Mouse (Mus musculus): Measurements from ENCODE around the gene Slc16a3. TPM values are rescaled to one million over a fixed set of nuclear protein-coding genes. Genes with fewer than 3 reads are reported as not detected.

Gene Slc16a3
- 83.8 and 92.6 TPM in 2 replicates for polyA plus RNA-seq (2015; fragmentation: Nextera tagmentation; extraction: Ambion mirVana)

DNA sequence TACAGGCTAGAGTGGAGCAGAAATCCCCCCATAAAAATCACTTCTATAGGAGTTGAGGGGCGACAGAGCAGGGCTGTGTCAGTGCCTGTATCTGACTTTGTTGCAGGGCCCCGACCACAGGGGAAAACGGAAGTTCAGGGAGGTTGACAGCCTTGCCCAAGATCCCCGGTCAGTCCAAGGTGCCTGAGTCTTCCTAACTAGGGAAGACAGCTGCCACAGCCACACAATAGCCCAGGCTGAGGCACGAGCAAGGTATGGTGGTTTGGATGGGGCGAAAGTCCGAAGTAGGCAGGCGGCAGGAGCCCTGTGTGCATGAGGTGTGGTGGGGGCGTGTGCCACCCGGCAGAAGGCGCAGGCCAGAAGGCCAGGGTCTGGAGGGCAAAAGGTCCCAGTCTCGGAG, at the start of gene Slc16a3:
Gene Slc16a3, plus strand, starts transcription at position 153 of the 400 bp plus-strand sequence.
- peak within 1 kb of the TSS; percentile 73 for H3K27ac ChIP-seq (ENCODE audit: low read length)
- H3K9ac ChIP-seq (ENCODE audit: low read depth, low read length), result peak within 1 kb of the TSS; percentile 76
- H3K9me3 ChIP-seq (ENCODE audit: control insufficient read depth, low read length), result no peaks in the 10 kb centered on the region
- no peaks in the 10 kb centered on the region for H3K36me3 ChIP-seq (ENCODE audit: control insufficient read depth, insufficient read depth, low read length)
- peak within 1 kb of the TSS; percentile 65 for H3K4me3 ChIP-seq (ENCODE audit: low read length)
- H3K27me3 ChIP-seq (replicated peaks; ENCODE audit: control insufficient read depth, insufficient read depth, low read length), result no peaks in the 10 kb centered on the region
- peak; percentile 43 for ATAC-seq
- H3K4me1 ChIP-seq (ENCODE audit: control insufficient read depth, insufficient read depth, low read length), result peaks cover 29% of the 10 kb centered on the region
- WGBS, result 20% methylated on average over 12 of the region's 12 CpGs
- H3K4me2 ChIP-seq (ENCODE audit: low read depth, low read length), result peak within 1 kb of the TSS; percentile 83

GRCm38 (mm10) chr11:120900276-120901244, 47.7 kb upstream of the Slc16a3 start:
- Histone ChIP-seq H3K4me3 (ENCODE audit: low read length) (no peak overlapping the region), H3K27ac (ENCODE audit: low read length) (no peak overlapping the region), H3K9me3 (ENCODE audit: control insufficient read depth, low read length) (no peaks in the 10 kb centered on the region), H3K27me3 (replicated peaks; ENCODE audit: control insufficient read depth, insufficient read depth, low read length) (no peaks in the 10 kb centered on the region), H3K4me1 (ENCODE audit: control insufficient read depth, insufficient read depth, low read length) (peaks cover 9% of the 10 kb centered on the region), H3K9ac (ENCODE audit: low read depth, low read length) (no peak overlapping the region), H3K36me3 (ENCODE audit: control insufficient read depth, insufficient read depth, low read length) (no peaks in the 10 kb centered on the region), H3K4me2 (ENCODE audit: low read depth, low read length) (no peak overlapping the region)
- no peak for ATAC-seq
- 77% methylated on average over 8 of the region's 8 CpGs for WGBS

GRCm38 (mm10) chr11:120901729-120902486, 46.4 kb upstream of the Slc16a3 start:
- ATAC-seq, result no peak
- H3K4me1 ChIP-seq (ENCODE audit: control insufficient read depth, insufficient read depth, low read length), result peaks cover 9% of the 10 kb centered on the region
- peak overlapping the region; percentile 33; the same call in 1 of the 2 replicates for H3K4me2 ChIP-seq (ENCODE audit: low read depth, low read length)
- no peaks in the 10 kb centered on the region for H3K36me3 ChIP-seq (ENCODE audit: control insufficient read depth, insufficient read depth, low read length)
- H3K27me3 ChIP-seq (replicated peaks; ENCODE audit: control insufficient read depth, insufficient read depth, low read length), result no peaks in the 10 kb centered on the region
- no peaks in the 10 kb centered on the region for H3K9me3 ChIP-seq (ENCODE audit: control insufficient read depth, low read length)
- H3K4me3 ChIP-seq (ENCODE audit: low read length), result 0 out of 2 replicates have a peak overlapping the region, but pooled peaks have one; percentile 9
- peak overlapping the region; percentile 53 for H3K9ac ChIP-seq (ENCODE audit: low read depth, low read length)
- peak overlapping the region; percentile 79 for H3K27ac ChIP-seq (ENCODE audit: low read length)
- WGBS, result 82% methylated on average over 21 of the region's 21 CpGs

GRCm38 (mm10) chr11:120902487-120903142, 45.7 kb upstream of the Slc16a3 start:
- H3K4me3 ChIP-seq (ENCODE audit: low read length), result 0 out of 2 replicates have a peak overlapping the region, but pooled peaks have one; percentile 9

DNA sequence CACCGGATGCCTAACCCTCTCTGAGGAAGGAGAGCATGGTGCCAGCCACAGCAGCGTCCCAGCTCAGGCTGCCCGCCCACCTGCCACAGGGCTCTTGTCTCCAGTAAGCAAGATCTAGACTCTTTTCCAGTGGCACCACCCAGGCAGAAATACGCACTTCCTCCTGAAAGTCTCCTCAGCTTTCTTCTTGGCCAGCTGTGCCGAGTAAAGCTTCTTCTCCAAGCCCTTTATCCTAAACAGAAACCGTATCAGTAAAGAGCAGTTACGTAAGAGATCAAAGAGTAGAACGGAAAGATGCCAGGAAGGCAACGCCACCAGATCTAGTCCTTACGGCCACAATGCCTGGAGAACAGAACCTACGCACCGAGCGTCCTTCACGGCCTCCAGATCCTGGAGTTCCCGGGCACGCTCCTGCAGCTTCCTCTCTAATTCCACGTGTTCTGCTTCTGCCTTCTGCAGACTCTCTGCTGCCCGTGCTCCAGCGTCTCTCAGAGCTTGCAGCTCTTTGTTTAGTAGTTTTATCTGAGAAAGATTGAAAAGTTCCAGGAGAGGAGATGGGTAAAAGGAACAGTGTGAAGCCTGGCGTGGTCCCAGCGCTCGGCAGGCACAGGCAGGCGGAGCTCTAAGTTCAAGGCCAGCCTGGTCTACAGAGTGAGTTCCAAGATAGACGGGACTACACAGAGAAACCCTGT, 45.0 kb upstream of the Slc16a3 start:
- H3K4me3 ChIP-seq (ENCODE audit: low read length), result no peak overlapping the region
- WGBS, result 60% methylated on average over 24 of the region's 24 CpGs
- H3K36me3 ChIP-seq (ENCODE audit: control insufficient read depth, insufficient read depth, low read length), result no peaks in the 10 kb centered on the region
- H3K4me1 ChIP-seq (ENCODE audit: control insufficient read depth, insufficient read depth, low read length), result peaks cover 9% of the 10 kb centered on the region
- H3K9me3 ChIP-seq (ENCODE audit: control insufficient read depth, low read length), result no peaks in the 10 kb centered on the region
- H3K27ac ChIP-seq (ENCODE audit: low read length), result peak overlapping the region; percentile 71
- 0 out of 2 replicates have a peak overlapping the region, but pooled peaks have one; percentile 17 for H3K4me2 ChIP-seq (ENCODE audit: low read depth, low read length)
- peak overlapping the region; percentile 0; the same call in 1 of the 2 replicates for H3K9ac ChIP-seq (ENCODE audit: low read depth, low read length)
- no peaks in the 10 kb centered on the region for H3K27me3 ChIP-seq (replicated peaks; ENCODE audit: control insufficient read depth, insufficient read depth, low read length)
- ATAC-seq, result peak; percentile 41

More at GRCm38 (mm10) chr11:120902487-120903142, 45.7 kb upstream of the Slc16a3 start:
- Histone ChIP-seq H3K36me3 (ENCODE audit: control insufficient read depth, insufficient read depth, low read length) (no peaks in the 10 kb centered on the region), H3K4me1 (ENCODE audit: control insufficient read depth, insufficient read depth, low read length) (peaks cover 9% of the 10 kb centered on the region), H3K27me3 (replicated peaks; ENCODE audit: control insufficient read depth, insufficient read depth, low read length) (no peaks in the 10 kb centered on the region), H3K9me3 (ENCODE audit: control insufficient read depth, low read length) (no peaks in the 10 kb centered on the region), H3K9ac (ENCODE audit: low read depth, low read length) (peak overlapping the region; percentile 53), H3K4me2 (ENCODE audit: low read depth, low read length) (peak overlapping the region; percentile 33; the same call in 1 of the 2 replicates), H3K27ac (ENCODE audit: low read length) (peak overlapping the region; percentile 79)
- WGBS, result 32% methylated on average over 10 of the region's 10 CpGs
- ATAC-seq, result peak; percentile 87

GRCm38 (mm10) chr11:120904561-120904960, 43.7 kb upstream of the Slc16a3 start:
- Histone ChIP-seq H3K27ac (ENCODE audit: low read length) (no peak overlapping the region), H3K27me3 (replicated peaks; ENCODE audit: control insufficient read depth, insufficient read depth, low read length) (no peaks in the 10 kb centered on the region), H3K4me3 (ENCODE audit: low read length) (no peak overlapping the region), H3K4me2 (ENCODE audit: low read depth, low read length) (no peak overlapping the region), H3K9ac (ENCODE audit: low read depth, low read length) (no peak overlapping the region), H3K9me3 (ENCODE audit: control insufficient read depth, low read length) (no peaks in the 10 kb centered on the region), H3K36me3 (ENCODE audit: control insufficient read depth, insufficient read depth, low read length) (no peaks in the 10 kb centered on the region), H3K4me1 (ENCODE audit: control insufficient read depth, insufficient read depth, low read length) (peaks cover 9% of the 10 kb centered on the region)
- ATAC-seq, result no peak
- 94% methylated on average over 3 of the region's 3 CpGs for WGBS

DNA sequence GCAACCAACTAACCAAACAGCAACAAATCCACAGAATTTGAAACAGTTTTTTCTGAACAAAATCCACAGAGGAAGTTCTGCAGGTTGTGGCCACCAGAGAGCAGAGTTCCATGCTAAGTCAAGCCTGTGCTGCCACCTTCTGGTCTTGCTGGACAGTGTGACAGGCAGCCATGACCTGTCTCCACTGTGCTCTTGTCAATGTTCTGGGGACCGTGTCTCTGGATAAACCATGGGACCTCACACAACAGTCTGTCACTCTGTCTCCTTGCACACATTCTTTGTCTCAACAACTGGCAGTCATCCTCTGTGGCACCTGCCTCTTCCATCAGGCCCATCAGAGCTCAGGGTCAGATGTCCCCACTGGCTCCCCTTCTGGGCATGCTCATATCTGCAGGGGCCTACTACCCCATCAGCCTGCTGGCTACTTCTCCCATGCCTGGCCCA, 42.8 kb upstream of the Slc16a3 start:
- Histone ChIP-seq H3K9me3 (ENCODE audit: control insufficient read depth, low read length) (no peaks in the 10 kb centered on the region), H3K4me3 (ENCODE audit: low read length) (no peak overlapping the region), H3K36me3 (ENCODE audit: control insufficient read depth, insufficient read depth, low read length) (no peaks in the 10 kb centered on the region), H3K27me3 (replicated peaks; ENCODE audit: control insufficient read depth, insufficient read depth, low read length) (no peaks in the 10 kb centered on the region), H3K4me1 (ENCODE audit: control insufficient read depth, insufficient read depth, low read length) (peaks cover 9% of the 10 kb centered on the region), H3K4me2 (ENCODE audit: low read depth, low read length) (no peak overlapping the region), H3K9ac (ENCODE audit: low read depth, low read length) (peak overlapping the region; percentile 29; the same call in 1 of the 2 replicates), H3K27ac (ENCODE audit: low read length) (no peak overlapping the region)
- 31% methylated on average over 1 of the region's 1 CpGs for WGBS
- peak; percentile 45; the same call in 1 of the 2 replicates for ATAC-seq

- Histone ChIP-seq H3K9me3 (ENCODE audit: control insufficient read depth, low read length) (no peaks in the 10 kb centered on the region), H3K27ac (ENCODE audit: low read length) (no peak overlapping the region), H3K4me3 (ENCODE audit: low read length) (no peak overlapping the region), H3K9ac (ENCODE audit: low read depth, low read length) (no peak overlapping the region), H3K4me2 (ENCODE audit: low read depth, low read length) (no peak overlapping the region), H3K4me1 (ENCODE audit: control insufficient read depth, insufficient read depth, low read length) (no peaks in the 10 kb centered on the region), H3K27me3 (replicated peaks; ENCODE audit: control insufficient read depth, insufficient read depth, low read length) (no peaks in the 10 kb centered on the region), H3K36me3 (ENCODE audit: control insufficient read depth, insufficient read depth, low read length) (peaks cover 3% of the 10 kb centered on the region; the same call in 1 of the 2 replicates)
- no peak for ATAC-seq
- WGBS, result 89% methylated on average over 4 of the region's 4 CpGs
Measured at GRCm38 (mm10) chr11:120913796-120914195, 34.5 kb upstream of the Slc16a3 start.
